Mouse (Mus musculus) bone marrow macrophage, adult 2 months (primary cell): ENCODE results near the gene Hspbap1.

Experiments
- CTCF ChIP-seq: IDR thresholded peaks from 2 replicates; pipeline ENCODE4 v1.5.1; 2012; ENCODE audit warnings: low read depth, mild to moderate bottlenecking, low read length, moderate library complexity
- POLR2A ChIP-seq: IDR thresholded peaks from 2 replicates; pipeline ENCODE4 v1.6.1; 2012; ENCODE audit warnings: mild to moderate bottlenecking, low read depth, low read length, borderline replicate concordance

GRCm38 (mm10) chr16:35768469-35768784 lies 1.7 kb upstream of the Hspbap1 start:
- no peak for TF ChIP-seq POLR2A
- TF ChIP-seq CTCF = no peak
